33 mouse cellular contexts compared by ENCODE assay signal in genomic region chr13:5546011-5546410, GRCm38 (mm10).
"Had no signal": no experiment of that assay in that cellular context is flagged by ENCODE, and none has a peak within 500 bp of the region (broad histone marks: within the 10 kb centered on the region; RNA-seq: fewer than 3 reads in every experiment).

No protein-coding gene starts in this region.

- H3K4me3 ChIP-seq: heart, embryonic 12.5 days; heart, embryonic 13.5 days; heart, embryonic 15.5 days; hindbrain, embryonic 10.5 days; hindbrain, embryonic 12.5 days; hindbrain, embryonic 13.5 days; hindbrain, embryonic 15.5 days; intestine, embryonic 15.5 days; kidney, embryonic 15.5 days; layer of hippocampus, adult 2 months; left cerebral cortex, adult 2 months had no signal

- H3K27ac ChIP-seq: hindbrain, embryonic 10.5 days; hindbrain, embryonic 12.5 days; hindbrain, embryonic 13.5 days; hindbrain, embryonic 14.5 days; hindbrain, embryonic 15.5 days; hindbrain, postnatal 0 days; intestine, embryonic 15.5 days; kidney, embryonic 15.5 days; kidney, postnatal 0 days; layer of hippocampus, adult 2 months; left cerebral cortex, adult 2 months had no signal

- H3K9ac ChIP-seq: heart, embryonic 12.5 days; heart, embryonic 13.5 days; heart, embryonic 15.5 days; hindbrain, embryonic 12.5 days; hindbrain, embryonic 13.5 days; hindbrain, embryonic 14.5 days; hindbrain, embryonic 15.5 days; intestine, embryonic 15.5 days; kidney, embryonic 15.5 days had no signal

- DNase-seq: heart, postnatal 10 days; heart, postnatal 14 days; heart, postnatal 36 days; heart, postnatal 4 days; kidney, adult 11 months; kidney, adult 18-20 months; kidney, adult 2 months; kidney, adult 8-10 months; kidney, adult 9 months; kidney, postnatal 10 days; kidney, postnatal 14 days; kidney, postnatal 25 days; kidney, postnatal 36 days; kidney, postnatal 4 days; layer of hippocampus, adult 9-11 months; layer of hippocampus, postnatal 36 days had no signal

- H3K4me1 ChIP-seq: hindbrain, embryonic 10.5 days; hindbrain, embryonic 12.5 days; hindbrain, embryonic 13.5 days; hindbrain, embryonic 15.5 days; intestine, embryonic 15.5 days; kidney, embryonic 15.5 days had no signal

- H3K27me3 ChIP-seq: heart, embryonic 12.5 days; heart, embryonic 13.5 days; heart, embryonic 15.5 days; hindbrain, embryonic 12.5 days; hindbrain, embryonic 13.5 days; hindbrain, embryonic 15.5 days; intestine, embryonic 15.5 days; kidney, embryonic 15.5 days had no signal

- H3K9me3 ChIP-seq: heart, embryonic 12.5 days; heart, embryonic 13.5 days; heart, embryonic 15.5 days; hindbrain, embryonic 10.5 days; hindbrain, embryonic 12.5 days; hindbrain, embryonic 13.5 days; hindbrain, embryonic 15.5 days; intestine, embryonic 15.5 days; kidney, embryonic 15.5 days had no signal

- H3K36me3 ChIP-seq: heart, embryonic 12.5 days; heart, embryonic 13.5 days; heart, embryonic 15.5 days; hindbrain, embryonic 10.5 days; hindbrain, embryonic 12.5 days; hindbrain, embryonic 13.5 days; hindbrain, embryonic 15.5 days; intestine, embryonic 15.5 days; kidney, embryonic 15.5 days had no signal

- ATAC-seq: inflammation-experienced regulatory T-cells, adult 6 months; intestine, embryonic 15.5 days; intestine, embryonic 16.5 days; intestine, postnatal 0 days had no signal

- H3K4me2 ChIP-seq: heart, embryonic 13.5 days; heart, embryonic 15.5 days; hindbrain, embryonic 12.5 days; hindbrain, embryonic 13.5 days; hindbrain, embryonic 14.5 days; hindbrain, embryonic 15.5 days; intestine, embryonic 15.5 days; kidney, embryonic 15.5 days had no signal
